Mouse (Mus musculus) ES-CJ7 (cell line): ENCODE data around the gene Kcnd2.
A peak's percentile ranks its signal among the peaks of the same experiment; 100 is the strongest.
"Not testable (repeated sequence)": the region's sequence is repeated elsewhere in the genome, so short reads cannot be mapped to it uniquely, and the experiment has no call there.

ENCODE experiments used
- DNase-seq: peaks from one replicate; pipeline ENCODE4 v3.0.0; 2011; ENCODE audit warnings: low read depth, low spot score

Gene Kcnd2

GRCm38 (mm10) chr6:21215491-21216191, at the start of gene Kcnd2:
Kcnd2 (plus strand) TSS chr6:21215503.
- DNase-seq, result no peak

- DNase-seq, result no peak
These were observed 48.7 kb upstream of the Kcnd2 start for GRCm38 (mm10) chr6:21166611-21167010.

- no peak for DNase-seq
These were observed 20.0 kb upstream of the Kcnd2 start for GRCm38 (mm10) chr6:21195341-21195740.

- peak; percentile 87 for DNase-seq
These were observed 1.2 kb upstream of the Kcnd2 start for GRCm38 (mm10) chr6:21213865-21214672.

DNA sequence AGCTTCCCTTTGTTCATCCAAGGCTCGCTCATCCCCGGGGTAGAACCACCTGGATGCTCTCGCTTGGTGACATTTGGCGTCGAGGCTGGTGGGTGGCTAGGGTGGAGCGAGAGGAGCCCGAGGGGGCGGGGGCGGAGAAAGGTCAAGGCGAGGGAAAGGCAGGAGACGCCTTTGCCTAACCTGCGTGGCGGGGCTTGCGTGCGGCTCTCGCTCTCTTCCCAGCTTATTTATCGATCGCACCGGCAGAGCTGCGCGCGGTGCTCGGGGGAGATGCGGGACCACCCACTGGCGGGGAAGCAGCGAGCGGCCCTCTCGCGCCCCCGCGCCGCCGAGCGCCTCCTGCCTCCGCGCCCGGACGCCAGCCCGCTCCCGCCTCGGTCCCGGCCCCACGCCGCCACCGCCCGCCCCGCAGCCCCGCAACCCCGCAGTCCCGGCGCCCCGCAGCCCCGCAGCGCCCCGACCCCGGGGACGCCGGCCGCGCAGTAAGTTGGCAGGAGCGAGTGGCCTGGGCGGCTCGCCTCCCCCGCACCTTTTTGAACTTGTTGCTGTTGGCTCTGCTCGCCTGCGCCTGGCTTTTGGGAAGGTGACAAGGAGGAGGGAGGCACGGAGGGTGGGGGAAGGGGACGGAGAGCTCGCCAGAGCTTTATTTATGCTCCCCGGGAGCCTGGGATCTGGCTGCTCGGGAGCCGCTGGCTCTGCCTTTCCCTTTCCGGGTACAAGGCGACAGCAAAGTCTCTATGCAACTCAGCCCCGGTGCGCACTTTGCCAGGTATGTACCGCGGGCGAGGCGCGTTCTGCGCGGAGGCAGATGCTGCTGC, 421 bp upstream of the Kcnd2 start:
- DNase-seq, result peak; percentile 67

- peak; percentile 17 for DNase-seq
These were observed 1.1 kb downstream of the Kcnd2 start for GRCm38 (mm10) chr6:21216206-21217020.

- peak; percentile 11 for DNase-seq
These were observed 1.9 kb downstream of the Kcnd2 start for GRCm38 (mm10) chr6:21217156-21217555.

DNA sequence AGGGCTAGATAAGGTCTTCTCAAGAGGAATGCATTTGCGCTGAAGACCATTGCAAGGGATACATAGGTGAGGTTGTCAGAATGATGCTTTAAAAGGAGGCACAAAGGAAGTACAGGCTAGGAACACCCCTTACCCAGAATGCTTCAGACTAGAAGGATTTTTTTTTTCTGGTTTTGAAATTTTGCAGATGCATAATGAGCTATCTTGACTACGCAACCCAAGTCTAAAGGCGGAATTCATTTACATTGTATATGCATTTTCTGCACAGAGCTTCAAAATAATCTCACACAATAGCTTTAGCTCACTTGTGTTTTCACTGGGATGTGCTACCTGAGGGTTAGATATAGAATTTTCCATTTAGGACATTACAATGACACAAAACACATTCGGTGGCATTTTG, 10.8 kb downstream of the Kcnd2 start:
- no peak for DNase-seq

- no peak for DNase-seq
These were observed 43.7 kb downstream of the Kcnd2 start for GRCm38 (mm10) chr6:21259031-21259430.

GRCm38 (mm10) chr6:21267897-21268296, 52.6 kb downstream of the Kcnd2 start:
- DNase-seq, result no peak

- DNase-seq, result no peak
These were observed 62.1 kb downstream of the Kcnd2 start for GRCm38 (mm10) chr6:21277343-21277933.

GRCm38 (mm10) chr6:21304943-21305342, 89.6 kb downstream of the Kcnd2 start:
- DNase-seq, result no peak

DNA sequence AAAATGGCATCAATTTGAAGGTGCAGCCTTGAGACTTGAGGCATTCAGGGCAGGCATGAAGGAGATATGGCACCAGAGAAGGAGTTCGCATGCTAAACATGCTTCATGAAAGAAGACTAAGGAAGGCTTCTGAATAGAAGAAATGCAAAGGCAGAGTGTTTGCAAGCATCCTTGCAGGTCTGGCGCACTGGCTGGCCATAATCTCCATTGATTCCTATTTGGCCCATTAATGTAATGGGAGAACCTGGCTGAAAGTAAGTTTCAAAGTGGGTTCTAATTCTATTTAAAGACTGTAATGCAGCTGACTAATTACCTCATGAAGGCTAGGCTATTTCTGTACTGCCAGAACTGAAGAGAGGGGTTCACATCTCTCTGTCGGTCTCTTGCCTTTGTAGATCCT, 94.9 kb downstream of the Kcnd2 start:
- DNase-seq, result no peak

DNA sequence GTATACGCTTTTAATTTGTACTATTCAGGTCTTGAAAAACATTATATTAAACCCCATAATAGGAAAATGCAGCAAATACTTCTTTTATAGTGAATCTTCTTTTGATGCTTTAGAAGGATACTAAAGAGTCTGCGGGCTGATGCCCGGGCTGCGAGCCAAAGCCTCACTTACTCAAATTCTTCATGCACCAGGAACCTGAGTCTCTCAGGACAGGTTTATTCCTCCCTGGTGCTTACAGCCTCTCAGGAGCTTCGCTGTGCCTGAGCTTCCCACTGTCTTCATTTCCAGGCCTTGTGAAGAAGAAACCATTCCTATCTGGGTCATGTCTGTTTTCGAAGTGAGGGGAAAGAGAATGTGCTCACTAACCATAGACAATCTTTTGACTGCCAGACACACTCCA, 106.1 kb downstream of the Kcnd2 start:
- DNase-seq, result no peak

DNA sequence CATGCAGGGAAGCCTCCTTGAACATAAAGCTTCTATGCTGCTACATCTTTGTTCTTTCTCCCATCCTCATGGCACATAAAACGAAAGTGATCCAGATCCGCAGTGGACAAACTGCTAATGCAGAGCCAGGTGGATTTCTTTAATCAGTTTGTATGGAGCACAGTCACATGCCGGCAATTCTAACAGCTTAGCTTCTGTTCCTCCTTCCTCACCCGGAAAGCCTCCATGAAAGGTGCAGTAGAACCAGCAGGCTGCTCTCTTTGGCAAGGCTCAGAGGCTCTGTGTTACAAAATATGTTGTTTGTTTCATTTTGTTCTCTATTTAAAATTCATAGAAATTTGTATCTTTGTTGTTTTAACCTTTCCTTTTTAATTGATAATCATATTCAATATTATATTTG, 106.9 kb downstream of the Kcnd2 start:
- no peak for DNase-seq

DNA sequence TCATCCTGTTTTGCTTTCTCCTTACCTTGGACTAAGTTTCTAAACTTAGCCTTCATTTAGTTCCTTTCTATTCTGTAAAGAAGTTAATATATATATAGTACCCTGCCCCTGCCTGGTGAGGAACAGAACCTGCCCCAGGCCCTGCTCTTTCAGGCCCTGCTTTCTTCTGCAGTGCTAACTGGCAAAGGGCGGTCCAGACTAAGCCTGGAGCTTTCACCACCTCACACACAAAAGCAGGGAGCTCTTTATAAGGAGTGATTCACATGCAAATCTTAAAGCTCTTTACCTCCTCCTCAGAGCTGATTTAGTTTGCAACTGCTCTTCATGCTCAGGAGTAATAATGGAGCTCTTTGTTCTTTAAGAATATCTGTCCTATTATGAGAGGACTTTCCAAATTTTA, 109.9 kb downstream of the Kcnd2 start:
- DNase-seq, result peak; percentile 77

GRCm38 (mm10) chr6:21327081-21327737, 111.9 kb downstream of the Kcnd2 start:
- no peak for DNase-seq

DNA sequence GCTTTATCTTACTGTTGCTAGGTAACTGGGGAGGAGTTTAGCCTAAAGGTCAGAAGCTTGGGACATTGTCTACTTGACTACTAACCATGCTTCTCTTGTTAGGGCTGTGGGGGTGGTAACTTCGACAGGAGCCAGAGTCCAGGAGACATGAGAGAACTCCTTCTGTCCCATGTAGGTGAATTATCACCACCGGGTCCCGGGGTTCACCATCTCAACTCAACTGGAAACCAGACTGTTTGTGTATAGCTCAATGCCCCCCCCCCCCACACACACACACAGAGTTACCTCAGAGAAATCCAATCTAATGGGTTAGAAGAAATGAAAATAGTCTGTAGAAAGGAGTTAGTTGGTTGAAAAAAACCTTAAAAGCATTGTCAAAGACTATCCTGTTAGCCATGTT, 170.0 kb downstream of the Kcnd2 start:
- not testable (repeated sequence) for DNase-seq

GRCm38 (mm10) chr6:21391776-21392175, 176.5 kb downstream of the Kcnd2 start:
- DNase-seq, result no peak

- no peak for DNase-seq
These were observed 198.4 kb downstream of the Kcnd2 start for GRCm38 (mm10) chr6:21413656-21414055.
